Mouse (Mus musculus) cerebellum, postnatal 4 days (tissue): ENCODE measurements around the gene Rlbp1.
A peak's percentile ranks its signal among the peaks of the same experiment; 100 is the strongest.

ENCODE experiments used
- DNase-seq, 2 experiments: peaks; one replicate each; pipeline ENCODE4 v3.0.0; 2022; ENCODE audit warnings: low spot score in 2 of 2, mixed read lengths in 1 of 2

Gene Rlbp1

GRCm38 (mm10) chr7:79386422-79387133, at the start of gene Rlbp1:
Rlbp1 (minus strand) TSS chr7:79387048.
- peak; percentile 30 to 72 for DNase-seq

DNA sequence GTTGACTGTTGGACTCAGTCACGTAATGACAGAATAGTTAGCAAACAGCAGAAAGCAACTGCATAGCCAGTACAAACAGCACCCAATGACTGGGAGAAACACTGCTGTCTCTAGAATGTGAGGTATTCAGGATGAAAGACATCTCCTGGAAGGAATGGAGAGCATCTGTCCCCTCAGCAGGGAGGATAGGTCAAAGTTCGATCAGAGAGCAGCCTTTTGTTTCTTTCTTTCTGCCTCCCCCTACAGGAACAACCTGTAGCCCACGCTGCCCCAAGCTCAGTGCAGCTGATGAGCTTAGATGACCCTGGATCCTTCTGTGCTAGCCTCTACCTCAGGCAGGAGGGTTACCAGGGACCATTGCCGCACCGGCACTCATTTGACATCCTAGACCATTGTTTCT, 41.4 kb upstream of the Rlbp1 start:
- DNase-seq = no peak

- DNase-seq = no peak
Observed at GRCm38 (mm10) chr7:79425804-79426203, 39.0 kb upstream of the Rlbp1 start.

DNA sequence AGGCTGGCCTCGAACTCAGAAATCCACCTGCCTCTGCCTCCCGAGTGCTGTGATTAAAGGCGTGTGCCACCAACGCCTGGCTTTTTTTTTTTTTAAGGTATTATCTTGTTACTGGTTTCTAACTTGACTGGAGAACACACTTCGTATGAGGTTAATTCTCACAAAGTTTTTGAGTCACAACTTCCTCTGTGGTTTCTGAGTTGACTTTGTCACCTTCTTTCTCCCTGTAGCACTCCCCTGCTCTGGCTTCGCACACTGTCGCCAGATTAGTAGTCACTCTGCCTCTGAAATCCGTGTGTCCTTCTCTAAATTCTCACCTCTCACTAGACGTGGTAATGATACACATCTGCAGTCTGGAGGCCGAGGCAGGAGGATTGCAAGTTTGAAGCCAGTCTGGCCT, 36.0 kb upstream of the Rlbp1 start:
- DNase-seq = no peak

GRCm38 (mm10) chr7:79419950-79420349, 33.1 kb upstream of the Rlbp1 start:
- DNase-seq = no peak

DNA sequence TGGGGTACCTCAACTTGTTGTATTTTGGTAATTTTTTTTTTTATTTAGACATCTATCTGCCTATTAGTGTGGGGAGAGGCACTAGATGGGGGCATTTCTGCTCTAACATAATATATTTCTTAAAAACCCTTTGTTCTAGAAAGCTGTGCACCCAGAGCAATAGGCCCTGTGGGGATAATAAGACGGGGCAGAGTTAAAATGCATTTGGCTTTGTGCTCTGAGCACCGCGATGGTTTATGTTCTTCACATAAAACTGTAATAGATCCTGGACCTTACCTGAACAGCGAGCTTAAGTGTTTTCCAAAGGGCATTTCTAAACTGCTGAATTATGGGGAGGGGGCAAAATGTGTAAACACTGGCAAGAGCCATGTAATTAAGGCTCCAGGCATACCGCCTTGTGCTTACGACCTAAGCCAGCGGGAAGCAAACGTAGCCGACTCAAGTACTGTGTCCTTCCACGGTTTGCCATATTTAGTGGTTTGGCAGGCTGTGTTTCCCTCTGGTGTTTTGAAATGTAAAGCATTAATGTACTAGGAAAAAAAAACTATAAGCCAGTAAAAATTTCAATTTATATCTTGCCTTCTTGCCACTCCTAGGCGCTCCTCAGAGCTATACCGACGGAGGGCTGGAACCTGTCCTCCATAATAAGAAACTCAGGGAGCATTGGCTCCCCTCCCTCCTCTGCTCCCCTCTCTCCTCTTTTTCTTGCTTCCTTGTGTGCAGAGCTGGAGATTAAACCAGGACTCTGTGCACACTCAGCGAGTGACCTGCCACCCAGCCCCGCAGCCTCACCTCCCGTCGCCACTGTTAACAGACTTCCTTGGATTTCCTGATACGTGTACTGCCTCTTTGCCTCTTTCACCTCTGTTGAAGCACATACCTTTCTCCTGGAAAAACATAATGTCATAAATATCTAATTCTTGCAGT, 27.9 kb upstream of the Rlbp1 start:
- no peak for DNase-seq

- DNase-seq = no peak
Observed at GRCm38 (mm10) chr7:79400296-79400695, 13.4 kb upstream of the Rlbp1 start.

GRCm38 (mm10) chr7:79398971-79399370, 12.1 kb upstream of the Rlbp1 start:
- no peak for DNase-seq

DNA sequence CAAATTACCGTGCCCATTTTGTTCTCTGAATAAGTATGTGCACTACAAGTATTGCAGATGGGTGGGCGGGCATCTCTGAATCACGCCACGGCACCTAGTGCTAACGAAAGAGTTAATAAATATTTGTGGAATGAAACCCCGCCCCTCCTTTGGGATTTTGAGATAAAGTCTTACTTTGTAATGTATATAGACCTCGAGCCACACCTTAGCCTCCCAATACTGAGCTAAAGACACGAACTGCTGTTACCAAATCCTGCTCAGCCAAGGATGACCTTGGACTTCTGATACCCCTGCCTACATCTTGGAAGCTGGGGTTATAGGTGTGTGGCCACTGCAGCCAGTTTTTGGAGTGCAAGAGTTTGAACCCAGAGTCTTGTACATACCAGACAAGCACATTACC, 11.6 kb upstream of the Rlbp1 start:
- DNase-seq = no peak

DNA sequence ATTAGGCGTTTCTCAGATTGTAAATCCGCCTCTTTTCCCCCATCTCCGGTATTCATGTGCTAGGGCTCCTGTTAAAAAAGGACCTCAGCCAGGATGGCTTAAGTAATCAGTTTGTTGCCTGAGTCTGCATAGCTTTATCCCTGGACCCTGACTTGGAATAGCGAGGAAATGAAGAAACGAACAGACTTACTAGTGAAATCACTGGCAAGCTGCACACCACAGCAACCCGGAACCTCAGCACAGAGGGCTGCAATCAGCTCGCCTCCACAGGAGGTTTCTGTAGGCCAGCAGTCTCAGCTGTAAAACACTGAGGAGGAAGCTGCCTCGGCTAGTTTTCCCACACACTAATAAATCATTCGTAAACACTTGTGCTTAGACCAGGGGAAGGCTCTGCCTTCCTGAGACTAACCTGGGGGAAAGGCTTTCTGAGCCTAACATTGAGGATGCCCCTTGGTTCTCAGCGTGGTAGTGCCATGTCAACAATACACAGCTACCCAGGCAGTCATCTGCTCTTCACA, 10.7 kb upstream of the Rlbp1 start:
- DNase-seq = no peak

DNA sequence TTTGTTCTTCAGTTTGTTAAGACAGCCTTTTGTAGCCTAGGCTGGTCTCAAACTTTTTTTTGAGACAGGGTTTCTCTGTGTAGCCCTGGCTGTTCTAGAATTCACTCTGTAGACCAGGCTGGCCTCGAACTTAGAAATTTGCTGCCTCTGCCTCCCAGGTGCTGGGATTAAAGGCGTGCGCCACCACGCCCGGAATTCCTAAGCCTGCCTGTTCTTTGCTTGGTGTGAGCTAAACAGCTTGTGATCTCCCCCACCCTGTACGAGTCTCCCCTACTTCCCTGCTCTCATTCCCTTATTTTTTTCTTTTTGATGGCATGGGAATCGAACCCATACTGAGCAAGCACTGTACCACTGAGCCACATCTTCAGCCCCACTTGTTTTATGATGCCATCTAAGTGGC, 8.3 kb upstream of the Rlbp1 start:
- DNase-seq = no peak

GRCm38 (mm10) chr7:79394666-79395065, 7.8 kb upstream of the Rlbp1 start:
- DNase-seq = no peak

DNA sequence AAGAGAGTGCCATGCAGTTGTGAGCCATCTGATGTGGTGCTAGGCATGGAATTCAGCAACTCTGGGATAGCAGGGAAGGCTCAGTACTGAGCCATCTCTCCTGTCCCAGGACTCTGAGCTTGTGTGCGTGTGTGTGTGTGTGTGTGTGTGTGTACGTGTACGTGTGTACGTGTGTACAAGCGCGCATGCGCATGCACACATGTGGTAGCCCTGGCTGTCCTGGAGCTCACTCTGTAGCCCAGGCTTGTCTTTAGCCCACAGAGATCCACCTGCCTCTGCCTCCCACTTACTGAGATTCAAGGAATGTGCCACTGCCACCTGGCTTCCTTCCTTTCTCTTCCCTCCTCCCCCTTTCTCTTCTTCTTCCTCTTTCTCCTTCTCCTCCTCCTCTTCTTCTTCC, 7.1 kb upstream of the Rlbp1 start:
- no peak for DNase-seq

DNA sequence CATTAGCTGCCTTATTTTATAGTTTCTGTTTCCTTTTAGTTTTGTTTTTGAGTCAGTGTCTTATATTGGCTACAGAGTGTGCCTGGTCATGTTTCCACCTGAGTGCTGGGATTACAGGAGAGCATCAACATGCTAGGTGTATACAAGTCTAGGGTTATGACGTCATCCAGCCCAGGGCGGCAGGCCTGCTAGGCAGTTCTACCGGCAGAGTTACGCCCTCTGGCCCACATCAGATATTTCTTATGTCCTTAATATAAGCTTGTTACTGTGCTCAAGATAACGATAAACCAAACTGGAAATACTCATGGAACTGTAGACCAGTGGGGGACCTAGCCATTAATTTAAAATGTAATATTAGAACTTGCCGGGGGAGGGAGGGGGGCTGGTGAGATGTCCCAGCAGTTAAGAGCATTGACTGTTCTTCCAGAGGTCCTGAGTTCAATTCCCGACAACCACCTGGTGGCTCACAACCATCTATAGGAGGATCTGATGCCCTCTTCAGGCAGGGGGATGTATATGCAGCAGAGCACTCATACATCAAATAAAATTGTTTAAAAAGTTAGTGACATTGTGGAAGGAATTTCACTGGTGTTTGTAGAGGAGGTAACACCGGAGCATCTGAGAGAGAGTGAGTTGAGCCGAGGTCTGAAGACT, 6.1 kb upstream of the Rlbp1 start:
- DNase-seq = no peak

DNA sequence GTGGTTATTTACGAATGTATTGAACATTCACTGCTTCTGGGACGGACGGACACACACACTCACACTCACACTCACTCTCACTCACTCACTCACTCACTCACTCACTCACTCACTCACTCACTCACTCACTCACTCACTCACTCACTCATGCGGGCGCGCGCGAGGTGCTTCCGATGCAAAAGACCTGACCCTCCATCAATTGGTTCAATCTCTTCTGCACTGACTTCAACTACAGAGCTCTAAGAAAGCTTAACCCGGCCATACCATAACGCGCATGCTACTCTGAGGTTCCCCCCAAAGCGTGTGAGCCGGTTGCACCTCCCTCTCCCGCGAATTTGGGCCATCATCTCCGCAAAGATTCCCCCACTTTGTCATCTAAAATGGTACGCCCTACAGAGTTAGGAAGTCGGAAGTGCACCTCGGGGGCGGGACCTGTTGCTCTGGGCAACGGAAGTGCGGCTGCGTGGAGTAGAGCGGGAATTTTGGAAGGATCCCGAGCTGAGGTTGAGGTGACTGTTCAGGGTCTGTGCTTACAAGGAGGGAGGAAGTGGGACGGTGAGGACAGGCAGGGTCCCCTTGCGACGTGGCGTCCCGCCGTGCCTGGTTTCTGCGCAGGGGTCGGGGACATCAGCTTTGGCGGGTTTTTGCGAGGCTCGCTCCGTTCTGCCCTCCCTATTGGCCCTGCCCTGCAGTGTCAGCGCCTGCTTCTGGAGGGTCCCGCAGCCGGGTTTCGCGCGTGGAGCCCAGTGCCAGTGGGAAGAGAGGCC, 5.2 kb upstream of the Rlbp1 start, which contains the start of gene Fanci:
Gene Fanci (plus strand): TSS at position 47 of the 767 bp plus-strand sequence.
- DNase-seq = peak; percentile 89 to 97

DNA sequence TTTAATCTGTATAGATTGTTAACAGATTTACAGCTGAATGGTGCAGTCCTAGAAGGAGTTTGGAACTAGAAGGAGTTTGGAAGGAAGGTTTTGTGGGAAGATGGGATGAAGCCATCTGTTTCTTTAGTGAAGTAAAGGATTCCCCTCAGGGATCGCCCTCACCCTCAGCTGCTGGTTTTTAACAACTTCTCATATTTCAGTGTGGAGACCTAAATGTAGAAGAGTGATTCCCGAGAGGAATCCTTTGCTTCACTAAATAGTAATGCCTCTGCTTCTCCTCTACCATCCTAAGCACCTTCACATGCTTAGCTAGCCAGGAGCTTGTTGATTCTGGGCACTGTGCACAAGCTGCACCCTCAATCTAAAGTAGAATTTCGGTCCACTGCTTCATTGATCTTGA, 4.6 kb upstream of the Rlbp1 start:
- no peak for DNase-seq

GRCm38 (mm10) chr7:79390141-79390708, 3.4 kb upstream of the Rlbp1 start:
- DNase-seq = no peak

DNA sequence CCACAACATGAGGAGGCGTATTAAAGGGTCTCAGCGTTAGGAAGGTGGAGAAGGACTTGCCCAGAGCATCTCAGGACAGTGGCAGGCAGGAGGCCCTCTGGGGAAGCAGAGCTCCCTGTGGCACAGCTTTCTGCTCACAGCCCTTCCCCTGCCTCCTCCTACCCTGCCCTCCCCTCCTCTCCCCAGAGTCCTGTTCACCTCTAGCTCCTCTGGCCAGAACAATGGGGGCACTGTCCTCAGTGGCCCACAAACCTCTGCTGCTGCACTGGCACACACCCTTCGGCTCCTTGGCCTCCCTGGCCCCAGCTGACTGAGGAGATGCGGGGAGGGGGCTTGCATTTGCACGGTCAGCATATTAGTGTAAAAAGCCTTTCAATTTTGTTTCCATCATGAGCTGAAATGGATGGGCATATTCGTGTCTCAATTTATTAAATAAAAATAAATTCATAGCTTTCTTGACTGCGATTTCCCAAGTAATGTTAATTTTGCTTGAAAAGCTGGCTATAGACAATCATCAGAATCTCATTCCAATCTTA, 1.9 kb upstream of the Rlbp1 start:
- no peak for DNase-seq

- no peak for DNase-seq
Observed at GRCm38 (mm10) chr7:79387991-79388390, 1.1 kb upstream of the Rlbp1 start.

GRCm38 (mm10) chr7:79387140-79387539, 292 bp upstream of the Rlbp1 start:
- DNase-seq = no peak
